Mouse (Mus musculus) brain, embryonic 18.5 days (tissue): ENCODE measurements around the gene Rpl7a.
"Not testable (repeated sequence)": the region's sequence is repeated elsewhere in the genome, so short reads cannot be mapped to it uniquely, and the experiment has no call there.

ENCODE experiments used
- DNase-seq: peaks from one replicate; pipeline ENCODE4 v3.0.0-alpha.2; 2012; ENCODE audit warnings: low read depth, low spot score

Gene Rpl7a

GRCm38 (mm10) chr2:26910124-26910993 is at the start of gene Rpl7a, which contains the start of gene Med22:
Rpl7a (plus strand) TSS chr2:26910764.
Med22 (minus strand) TSS chr2:26910677.
- peak; percentile 96 for DNase-seq

GRCm38 (mm10) chr2:26862856-26863255 is 47.7 kb upstream of the Rpl7a start:
- DNase-seq = no peak

GRCm38 (mm10) chr2:26864879-26865278 is 45.7 kb upstream of the Rpl7a start, which contains the start of gene Abo:
Abo (minus strand) TSS chr2:26864979.
- no peak for DNase-seq

- no peak for DNase-seq
These were observed 39.9 kb upstream of the Rpl7a start for GRCm38 (mm10) chr2:26870666-26871065.

- no peak for DNase-seq
These were observed 32.0 kb upstream of the Rpl7a start for GRCm38 (mm10) chr2:26878571-26878970.

GRCm38 (mm10) chr2:26885541-26885940 is 25.0 kb upstream of the Rpl7a start:
- DNase-seq = not testable (repeated sequence)

GRCm38 (mm10) chr2:26886170-26886569 is 24.4 kb upstream of the Rpl7a start:
- DNase-seq = not testable (repeated sequence)

- DNase-seq = no peak
These were observed 14.7 kb upstream of the Rpl7a start for GRCm38 (mm10) chr2:26895898-26896297.

- no peak for DNase-seq
These were observed 9.8 kb upstream of the Rpl7a start for GRCm38 (mm10) chr2:26900731-26901130.

- no peak for DNase-seq
These were observed 8.6 kb upstream of the Rpl7a start for GRCm38 (mm10) chr2:26901834-26902400.

GRCm38 (mm10) chr2:26902467-26903220 is 7.9 kb upstream of the Rpl7a start, which contains the start of gene Surf6:
Surf6 (minus strand) TSS chr2:26902879.
- DNase-seq = peak; percentile 95

GRCm38 (mm10) chr2:26903311-26903710 is 7.3 kb upstream of the Rpl7a start:
- DNase-seq = no peak

GRCm38 (mm10) chr2:26905936-26906335 is 4.6 kb upstream of the Rpl7a start:
- DNase-seq = no peak

- no peak for DNase-seq
These were observed 4.1 kb upstream of the Rpl7a start for GRCm38 (mm10) chr2:26906431-26906830.

- no peak for DNase-seq
These were observed 3.5 kb upstream of the Rpl7a start for GRCm38 (mm10) chr2:26907109-26907508.

- no peak for DNase-seq
These were observed 1.7 kb upstream of the Rpl7a start for GRCm38 (mm10) chr2:26908710-26909386.

- DNase-seq = no peak
These were observed 1.2 kb upstream of the Rpl7a start for GRCm38 (mm10) chr2:26909387-26909784.

- DNase-seq = no peak
These were observed 616 bp downstream of the Rpl7a start for GRCm38 (mm10) chr2:26910994-26911765.

GRCm38 (mm10) chr2:26912253-26912770 is 1.7 kb downstream of the Rpl7a start:
- DNase-seq = no peak

- no peak for DNase-seq
These were observed 3.0 kb downstream of the Rpl7a start for GRCm38 (mm10) chr2:26913416-26914147.
